Mouse (Mus musculus): ENCODE data around the gene Vamp2. TPM values are rescaled to one million over a fixed set of nuclear protein-coding genes. Genes with fewer than 3 reads are reported as not detected.
"Not testable (repeated sequence)": the region's sequence is repeated elsewhere in the genome, so short reads cannot be mapped to it uniquely, and the experiment has no call there.

The Vamp2 gene
- polyA plus RNA-seq, 1 experiment, result 20.9 TPM

DNA sequence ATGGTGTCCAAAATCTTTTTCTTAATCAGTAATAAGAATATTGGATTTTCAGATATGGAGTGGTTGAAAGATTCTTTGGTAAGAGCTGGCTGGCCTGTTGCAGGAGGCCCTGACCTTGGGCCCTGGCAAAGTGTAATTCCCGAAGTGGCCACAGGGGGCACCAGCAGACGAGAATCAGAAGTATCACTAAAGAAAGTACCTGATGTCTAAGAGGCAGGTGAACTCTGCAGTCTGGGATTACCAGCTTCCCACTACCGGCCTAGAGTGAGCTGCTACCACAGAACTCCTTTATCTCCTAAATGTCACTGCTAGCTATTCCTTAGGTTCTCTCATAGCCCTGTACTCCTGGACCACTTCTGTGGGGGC is 4.1 kb downstream of the Vamp2 start:
- Histone ChIP-seq H3K36me3 (ENCODE audit: control insufficient read depth, insufficient read depth) (peaks cover 22% of the 10 kb centered on the region), H3K27me3 (ENCODE audit: control insufficient read depth, insufficient read depth, insufficient read length) (no peaks in the 10 kb centered on the region), H3K4me3 (ENCODE audit: insufficient read depth, poor library complexity, severe bottlenecking) (no peak overlapping the region), H3ac (ENCODE audit: control insufficient read depth, insufficient read length, low read depth) (no peak overlapping the region), H3K79me2 (ENCODE audit: control insufficient read depth, insufficient read depth) (peaks cover 36% of the 10 kb centered on the region), H3K79me3 (ENCODE audit: low read depth) (peaks cover 18% of the 10 kb centered on the region)
- no peak for TF ChIP-seq MAX (IDR thresholded peaks at IDR 0.05)
- TF ChIP-seq MYOD1 (IDR thresholded peaks at IDR 0.05; ENCODE audit: control insufficient read depth, insufficient read length, low read depth), result no peak
- no peak for TF ChIP-seq FOSL1 (IDR thresholded peaks at IDR 0.05; ENCODE audit: insufficient read depth, low read length, poor library complexity, severe bottlenecking)
- TF ChIP-seq CTCF (IDR thresholded peaks at IDR 0.05; ENCODE audit: control insufficient read depth, insufficient read depth, insufficient read length), result peak; percentile 16

DNA sequence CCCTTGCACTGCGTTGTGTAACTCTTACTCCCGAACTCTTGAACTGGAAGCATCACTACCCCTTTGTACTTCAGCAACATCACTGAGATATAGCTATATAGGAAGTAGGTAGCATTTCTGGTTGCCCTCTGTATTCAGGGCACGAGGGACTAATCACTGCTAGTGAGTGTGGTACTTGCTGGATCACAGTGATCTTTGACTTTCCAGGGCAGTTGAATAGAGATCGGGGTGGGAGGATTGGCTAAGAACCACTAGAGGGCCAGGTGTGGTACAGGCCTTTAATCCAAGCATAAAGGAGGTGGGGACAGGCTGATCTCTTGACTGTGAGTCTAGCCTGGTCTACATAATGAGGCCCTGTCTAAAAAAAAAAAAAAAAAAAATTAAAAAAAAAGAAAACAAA is 4.6 kb downstream of the Vamp2 start:
- H3K79me2 ChIP-seq (ENCODE audit: control insufficient read depth, insufficient read depth), result peaks cover 36% of the 10 kb centered on the region
- no peaks in the 10 kb centered on the region for H3K27me3 ChIP-seq (ENCODE audit: control insufficient read depth, insufficient read depth, insufficient read length)
- peaks cover 22% of the 10 kb centered on the region for H3K36me3 ChIP-seq (ENCODE audit: control insufficient read depth, insufficient read depth)
- no peak overlapping the region for H3K4me3 ChIP-seq (ENCODE audit: insufficient read depth, poor library complexity, severe bottlenecking)
- no peak for TF ChIP-seq USF1 (IDR thresholded peaks at IDR 0.05; ENCODE audit: low read depth)
- TF ChIP-seq MAX (IDR thresholded peaks at IDR 0.05), result no peak
- no peak for TF ChIP-seq MYOG (IDR thresholded peaks at IDR 0.05; ENCODE audit: control insufficient read depth, extremely low read depth, insufficient read length)
- no peak for TF ChIP-seq FOSL1 (IDR thresholded peaks at IDR 0.05; ENCODE audit: insufficient read depth, low read length, poor library complexity, severe bottlenecking)
- TF ChIP-seq CEBPB (IDR thresholded peaks at IDR 0.05; ENCODE audit: low read depth), result no peak
- TF ChIP-seq MYOD1 (IDR thresholded peaks at IDR 0.05; ENCODE audit: control insufficient read depth, insufficient read length, low read depth), result no peak
- no peak for TF ChIP-seq CTCF (IDR thresholded peaks at IDR 0.05; ENCODE audit: control insufficient read depth, insufficient read depth, insufficient read length)
- H3K79me3 ChIP-seq (ENCODE audit: low read depth), result peaks cover 18% of the 10 kb centered on the region
- H3ac ChIP-seq (ENCODE audit: control insufficient read depth, insufficient read length, low read depth), result no peak overlapping the region

DNA sequence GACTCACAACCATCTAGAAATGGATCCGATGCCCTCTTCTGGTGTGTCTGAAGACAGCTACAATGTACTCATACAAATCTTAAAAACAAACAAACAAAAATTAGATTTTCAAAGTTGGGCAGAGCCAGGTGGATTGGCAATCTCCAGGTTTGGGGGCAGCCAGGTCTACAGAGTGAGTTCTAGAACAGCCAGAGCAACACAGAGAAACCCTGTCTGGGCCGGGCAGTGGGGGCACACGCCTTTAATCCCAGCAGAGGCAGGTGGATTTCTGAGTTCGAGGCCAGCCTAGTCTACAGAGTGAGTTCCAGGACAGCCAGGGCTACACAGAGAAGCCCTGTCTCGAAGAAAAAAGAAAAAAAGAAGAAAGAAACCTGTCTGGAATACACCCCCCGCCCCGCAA is 5.6 kb downstream of the Vamp2 start:
- peaks cover 32% of the 10 kb centered on the region for H3K79me2 ChIP-seq (ENCODE audit: control insufficient read depth, insufficient read depth)
- not testable (repeated sequence) for H3ac ChIP-seq (ENCODE audit: control insufficient read depth, insufficient read length, low read depth); H3K4me3 ChIP-seq (ENCODE audit: insufficient read depth, poor library complexity, severe bottlenecking); H3K27me3 ChIP-seq (ENCODE audit: control insufficient read depth, insufficient read depth, insufficient read length)
- H3K79me3 ChIP-seq (ENCODE audit: low read depth), result peaks cover 14% of the 10 kb centered on the region
- peaks cover 22% of the 10 kb centered on the region for H3K36me3 ChIP-seq (ENCODE audit: control insufficient read depth, insufficient read depth)

DNA sequence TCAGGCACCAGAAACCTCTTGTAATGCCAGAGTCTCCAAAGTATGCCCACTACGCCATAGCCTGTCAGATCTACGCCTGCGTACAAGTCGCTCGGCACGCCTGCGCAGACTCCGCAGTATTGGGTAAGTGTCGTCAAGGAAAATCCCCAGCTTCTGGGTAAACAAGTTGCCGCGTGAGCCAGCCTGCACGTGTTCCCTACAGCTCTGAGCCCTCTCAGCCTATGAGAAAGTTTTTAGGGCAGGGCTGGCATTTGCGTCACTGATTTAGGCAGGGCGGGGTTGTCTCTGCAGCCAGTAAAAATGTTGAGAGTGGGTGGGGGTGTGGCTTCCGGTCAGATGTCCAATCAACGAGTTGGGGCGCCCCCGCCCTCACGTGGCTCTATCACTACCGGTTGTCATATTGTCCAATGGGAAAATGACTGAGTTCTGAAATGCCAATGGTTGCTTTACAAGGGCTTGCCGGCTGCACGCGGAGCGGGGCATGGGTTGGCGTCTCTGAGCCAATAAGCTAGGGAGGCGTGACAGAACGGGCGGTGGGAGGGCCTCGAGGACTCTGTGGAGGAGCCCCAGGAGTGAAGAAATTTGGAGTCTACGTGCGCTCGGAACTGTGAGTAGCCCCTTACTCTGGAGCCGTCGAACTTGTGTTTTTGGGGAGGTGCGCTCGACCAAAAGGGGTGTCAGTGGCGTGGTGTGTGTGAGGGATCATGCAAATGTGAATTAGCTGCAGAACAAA is 6.6 kb downstream of the Vamp2 start, which contains the start of gene Per1:
Per1 (plus strand) TSS at position 521 of the 733 bp plus-strand sequence.
- peak within 1 kb of the TSS; percentile 32 for H3K4me3 ChIP-seq (ENCODE audit: insufficient read depth, poor library complexity, severe bottlenecking)
- peaks cover 30% of the 10 kb centered on the region for H3K79me2 ChIP-seq (ENCODE audit: control insufficient read depth, insufficient read depth)
- no peaks in the 10 kb centered on the region for H3K27me3 ChIP-seq (ENCODE audit: control insufficient read depth, insufficient read depth, insufficient read length)
- peak within 1 kb of the TSS; percentile 63 for H3ac ChIP-seq (ENCODE audit: control insufficient read depth, insufficient read length, low read depth)
- peak; percentile 99 for TF ChIP-seq MAX (IDR thresholded peaks at IDR 0.05)
- no peak for TF ChIP-seq FOSL1 (IDR thresholded peaks at IDR 0.05; ENCODE audit: insufficient read depth, low read length, poor library complexity, severe bottlenecking)
- TF ChIP-seq CEBPB (IDR thresholded peaks at IDR 0.05; ENCODE audit: low read depth), result peak; percentile 53
- peak; percentile 83 for TF ChIP-seq USF1 (IDR thresholded peaks at IDR 0.05; ENCODE audit: low read depth)
- peaks cover 19% of the 10 kb centered on the region for H3K36me3 ChIP-seq (ENCODE audit: control insufficient read depth, insufficient read depth)
- H3K79me3 ChIP-seq (ENCODE audit: low read depth), result peaks cover 6% of the 10 kb centered on the region

DNA sequence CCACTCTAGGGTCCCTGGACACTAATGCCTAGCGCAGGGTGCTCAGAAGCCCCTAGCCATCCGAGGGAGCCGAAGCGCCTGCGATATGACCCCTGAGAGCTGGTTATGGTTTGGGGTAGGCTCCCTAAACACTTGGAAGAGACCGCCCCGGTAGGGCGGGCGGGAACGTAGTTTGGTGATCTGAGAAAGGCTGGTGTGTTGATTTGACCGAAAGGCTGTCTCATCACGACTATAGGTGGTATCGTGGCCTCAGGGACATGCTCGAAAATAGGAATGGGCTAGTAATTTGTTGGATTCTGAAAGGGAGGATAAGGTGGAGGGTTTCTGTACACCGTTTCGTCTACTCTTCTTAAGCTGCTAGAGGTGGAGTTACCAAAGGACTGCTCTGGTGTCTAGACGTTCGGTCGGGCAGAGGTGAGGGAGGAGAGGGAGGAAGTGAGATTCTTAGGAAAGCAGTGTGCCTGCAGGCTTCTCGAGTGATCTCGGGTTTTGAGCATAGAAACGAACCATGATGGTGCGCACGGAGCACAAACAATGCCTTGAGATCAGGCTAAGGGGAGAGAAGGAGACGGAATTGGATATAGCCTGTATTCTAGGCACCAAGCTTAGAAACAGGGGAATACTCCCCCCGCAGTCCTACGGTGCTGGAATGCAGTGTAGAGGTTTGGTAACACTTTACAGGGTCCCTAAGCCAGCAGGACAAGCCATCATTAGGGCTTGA is 7.4 kb downstream of the Vamp2 start:
- TF ChIP-seq USF1 (IDR thresholded peaks at IDR 0.05; ENCODE audit: low read depth) (no peak), MYOG (IDR thresholded peaks at IDR 0.05; ENCODE audit: control insufficient read depth, extremely low read depth, insufficient read length) (no peak), FOSL1 (IDR thresholded peaks at IDR 0.05; ENCODE audit: insufficient read depth, low read length, poor library complexity, severe bottlenecking) (no peak), MYOD1 (IDR thresholded peaks at IDR 0.05; ENCODE audit: control insufficient read depth, insufficient read length, low read depth) (no peak), CEBPB (IDR thresholded peaks at IDR 0.05; ENCODE audit: low read depth) (no peak), MAX (IDR thresholded peaks at IDR 0.05) (no peak), CTCF (IDR thresholded peaks at IDR 0.05; ENCODE audit: control insufficient read depth, insufficient read depth, insufficient read length) (no peak)
- Histone ChIP-seq H3K36me3 (ENCODE audit: control insufficient read depth, insufficient read depth) (peaks cover 17% of the 10 kb centered on the region), H3ac (ENCODE audit: control insufficient read depth, insufficient read length, low read depth) (peak overlapping the region; percentile 63), H3K79me3 (ENCODE audit: low read depth) (peaks cover 3% of the 10 kb centered on the region), H3K27me3 (ENCODE audit: control insufficient read depth, insufficient read depth, insufficient read length) (no peaks in the 10 kb centered on the region), H3K4me3 (ENCODE audit: insufficient read depth, poor library complexity, severe bottlenecking) (peak overlapping the region; percentile 32), H3K79me2 (ENCODE audit: control insufficient read depth, insufficient read depth) (peaks cover 29% of the 10 kb centered on the region)

Measured in C2C12 (cell line).